Mouse (Mus musculus): ENCODE results near the gene Hmga2. TPM values are rescaled to one million over a fixed set of nuclear protein-coding genes. Genes with fewer than 3 reads are reported as not detected.

Hmga2 gene
- polyA plus RNA-seq, 2 experiments = 32.0 to 75.5 TPM

- 24% methylated on average over 4 of the region's 4 CpGs for WGBS
- no peak overlapping the region for H3K4me3 ChIP-seq (replicated peaks; ENCODE audit: low read length)
- no peaks in the 10 kb centered on the region for H3K36me3 ChIP-seq (ENCODE audit: control insufficient read depth, insufficient read depth, low read length)
- H3K9ac ChIP-seq (ENCODE audit: low read depth, low read length, severe bottlenecking) = no peak overlapping the region
- DNase-seq (ENCODE audit: low spot score) (peak; percentile 62), ATAC-seq (ENCODE audit: low FRiP score, low read depth) (no peak)
- H3K4me1 ChIP-seq (ENCODE audit: control insufficient read depth, insufficient read depth, low read length) = peaks cover 17% of the 10 kb centered on the region
- no peaks in the 10 kb centered on the region for H3K27me3 ChIP-seq (ENCODE audit: control insufficient read depth, insufficient read depth, low read length)
- no peak overlapping the region for H3K27ac ChIP-seq (replicated peaks; ENCODE audit: low read depth, low read length)
- TF ChIP-seq POLR2A (IDR thresholded peaks at IDR 0.05; ENCODE audit: borderline replicate concordance, extremely low read depth, insufficient read depth, insufficient read length) = no peak
- H3K4me2 ChIP-seq (replicated peaks; ENCODE audit: low read depth, low read length, severe bottlenecking) = no peak overlapping the region
- H3K9me3 ChIP-seq (ENCODE audit: control insufficient read depth, low read length) = no peaks in the 10 kb centered on the region
Observed at GRCm38 (mm10) chr10:120512946-120513345, 36.7 kb upstream of the Hmga2 start.

GRCm38 (mm10) chr10:120512121-120512520, 35.9 kb upstream of the Hmga2 start:
- Histone ChIP-seq H3K4me2 (replicated peaks; ENCODE audit: low read depth, low read length, severe bottlenecking) (no peak overlapping the region), H3K36me3 (ENCODE audit: control insufficient read depth, insufficient read depth, low read length) (no peaks in the 10 kb centered on the region), H3K4me3 (replicated peaks; ENCODE audit: low read length) (no peak overlapping the region), H3K27ac (replicated peaks; ENCODE audit: low read depth, low read length) (no peak overlapping the region), H3K9me3 (ENCODE audit: control insufficient read depth, low read length) (no peaks in the 10 kb centered on the region), H3K27me3 (ENCODE audit: control insufficient read depth, insufficient read depth, low read length) (no peaks in the 10 kb centered on the region), H3K4me1 (ENCODE audit: control insufficient read depth, insufficient read depth, low read length) (peaks cover 17% of the 10 kb centered on the region), H3K9ac (ENCODE audit: low read depth, low read length, severe bottlenecking) (no peak overlapping the region)
- no peak for TF ChIP-seq POLR2A (IDR thresholded peaks at IDR 0.05; ENCODE audit: borderline replicate concordance, extremely low read depth, insufficient read depth, insufficient read length)
- ATAC-seq (ENCODE audit: low FRiP score, low read depth) (no peak), DNase-seq (ENCODE audit: low spot score) (no peak)
- 92% methylated on average over 8 of the region's 8 CpGs for WGBS

- DNase-seq (ENCODE audit: low spot score) (no peak), ATAC-seq (ENCODE audit: low FRiP score, low read depth) (no peak)
- Histone ChIP-seq H3K9ac (ENCODE audit: low read depth, low read length, severe bottlenecking) (no peak overlapping the region), H3K9me3 (ENCODE audit: control insufficient read depth, low read length) (no peaks in the 10 kb centered on the region), H3K27ac (replicated peaks; ENCODE audit: low read depth, low read length) (no peak overlapping the region), H3K36me3 (ENCODE audit: control insufficient read depth, insufficient read depth, low read length) (no peaks in the 10 kb centered on the region), H3K27me3 (ENCODE audit: control insufficient read depth, insufficient read depth, low read length) (no peaks in the 10 kb centered on the region), H3K4me1 (ENCODE audit: control insufficient read depth, insufficient read depth, low read length) (peaks cover 2% of the 10 kb centered on the region; the same call in 1 of the 2 replicates), H3K4me3 (replicated peaks; ENCODE audit: low read length) (no peak overlapping the region), H3K4me2 (replicated peaks; ENCODE audit: low read depth, low read length, severe bottlenecking) (no peak overlapping the region)
- no peak for TF ChIP-seq POLR2A (IDR thresholded peaks at IDR 0.05; ENCODE audit: borderline replicate concordance, extremely low read depth, insufficient read depth, insufficient read length)
- 90% methylated on average over 5 of the region's 5 CpGs for WGBS
Observed at GRCm38 (mm10) chr10:120503959-120504358, 27.7 kb upstream of the Hmga2 start.

- Histone ChIP-seq H3K4me2 (replicated peaks; ENCODE audit: low read depth, low read length, severe bottlenecking) (no peak overlapping the region), H3K4me3 (replicated peaks; ENCODE audit: low read length) (no peak overlapping the region), H3K27ac (replicated peaks; ENCODE audit: low read depth, low read length) (no peak overlapping the region), H3K27me3 (ENCODE audit: control insufficient read depth, insufficient read depth, low read length) (no peaks in the 10 kb centered on the region), H3K36me3 (ENCODE audit: control insufficient read depth, insufficient read depth, low read length) (no peaks in the 10 kb centered on the region), H3K9me3 (ENCODE audit: control insufficient read depth, low read length) (no peaks in the 10 kb centered on the region), H3K4me1 (ENCODE audit: control insufficient read depth, insufficient read depth, low read length) (peaks cover 2% of the 10 kb centered on the region; the same call in 1 of the 2 replicates), H3K9ac (ENCODE audit: low read depth, low read length, severe bottlenecking) (no peak overlapping the region)
- DNase-seq (ENCODE audit: low spot score) = no peak
- 72% methylated on average over 9 of the region's 9 CpGs for WGBS
- TF ChIP-seq POLR2A (IDR thresholded peaks at IDR 0.05; ENCODE audit: borderline replicate concordance, extremely low read depth, insufficient read depth, insufficient read length) = no peak
- no peak for ATAC-seq (ENCODE audit: low FRiP score, low read depth)
Observed at GRCm38 (mm10) chr10:120500794-120501193, 24.5 kb upstream of the Hmga2 start.

GRCm38 (mm10) chr10:120498086-120498485, 21.8 kb upstream of the Hmga2 start:
- no peaks in the 10 kb centered on the region for H3K4me1 ChIP-seq (ENCODE audit: control insufficient read depth, insufficient read depth, low read length)
- ATAC-seq (ENCODE audit: low FRiP score, low read depth) = no peak
- no peak overlapping the region for H3K27ac ChIP-seq (replicated peaks; ENCODE audit: low read depth, low read length)
- no peaks in the 10 kb centered on the region for H3K27me3 ChIP-seq (ENCODE audit: control insufficient read depth, insufficient read depth, low read length)
- no peak for DNase-seq (ENCODE audit: low spot score)
- no peak overlapping the region for H3K4me2 ChIP-seq (replicated peaks; ENCODE audit: low read depth, low read length, severe bottlenecking)
- no peak overlapping the region for H3K9ac ChIP-seq (ENCODE audit: low read depth, low read length, severe bottlenecking)
- H3K9me3 ChIP-seq (ENCODE audit: control insufficient read depth, low read length) = no peaks in the 10 kb centered on the region
- no peaks in the 10 kb centered on the region for H3K36me3 ChIP-seq (ENCODE audit: control insufficient read depth, insufficient read depth, low read length)
- H3K4me3 ChIP-seq (replicated peaks; ENCODE audit: low read length) = no peak overlapping the region
- no peak for TF ChIP-seq POLR2A (IDR thresholded peaks at IDR 0.05; ENCODE audit: borderline replicate concordance, extremely low read depth, insufficient read depth, insufficient read length)

GRCm38 (mm10) chr10:120494653-120495052, 18.4 kb upstream of the Hmga2 start:
- ATAC-seq (ENCODE audit: low FRiP score, low read depth) (no peak), DNase-seq (ENCODE audit: low spot score) (no peak)
- Histone ChIP-seq H3K9ac (ENCODE audit: low read depth, low read length, severe bottlenecking) (no peak overlapping the region), H3K4me3 (replicated peaks; ENCODE audit: low read length) (no peak overlapping the region), H3K4me1 (ENCODE audit: control insufficient read depth, insufficient read depth, low read length) (no peaks in the 10 kb centered on the region), H3K9me3 (ENCODE audit: control insufficient read depth, low read length) (no peaks in the 10 kb centered on the region), H3K36me3 (ENCODE audit: control insufficient read depth, insufficient read depth, low read length) (no peaks in the 10 kb centered on the region), H3K27me3 (ENCODE audit: control insufficient read depth, insufficient read depth, low read length) (no peaks in the 10 kb centered on the region), H3K4me2 (replicated peaks; ENCODE audit: low read depth, low read length, severe bottlenecking) (no peak overlapping the region), H3K27ac (replicated peaks; ENCODE audit: low read depth, low read length) (no peak overlapping the region)
- no peak for TF ChIP-seq POLR2A (IDR thresholded peaks at IDR 0.05; ENCODE audit: borderline replicate concordance, extremely low read depth, insufficient read depth, insufficient read length)
- WGBS = 91% methylated on average over 1 of the region's 1 CpGs
